ENCODE assay signal across 14 mouse cellular contexts in genomic region chr15:87199641-87200040, GRCm38 (mm10).
DNase-seq lines count a peak whose midpoint lies in the region; ATAC-seq lines count a peak whose summit lies in the region.
"Had no signal": no experiment of that assay in that cellular context is flagged by ENCODE, and none has a peak within 500 bp of the region (broad histone marks: within the 10 kb centered on the region; RNA-seq: fewer than 3 reads in every experiment).

No protein-coding gene starts in this region.

- no peak for DNase-seq in cerebellum, postnatal 14 days
- DNase-seq in cerebellum, adult 9-11 months = peak; percentile 47
- DNase-seq in cerebellum, postnatal 4 days (ENCODE audit: low spot score in 2 of 2) = no peak
- DNase-seq in left cerebral cortex, postnatal 4 days = peak; percentile 17
- DNase-seq in left cerebral cortex, adult 9 months (ENCODE audit: low spot score in 2 of 2) = no peak
- DNase-seq in retina, postnatal 1 day = peak; percentile 53
- DNase-seq: adrenal gland, adult 8-10 months; adrenal gland, postnatal 36 days; B cell, adult 2 months; gastrocnemius, postnatal 36 days; heart, adult 18-20 months had no signal

- intact Hi-C loops in left cerebral cortex, postnatal 4 days (cut with DNase I) = no loop called here

- 0 out of 2 replicates have a peak, but pooled peaks have one; percentile 0 for ATAC-seq in cerebellum, adult (ENCODE audit: insufficient number of reproducible peaks, low FRiP score, low TSS enrichment)
- ATAC-seq: CD4-positive, CD25-positive, alpha-beta regulatory T cell, adult 4 months; intestine, embryonic 16.5 days had no signal

Comparison
In these comparisons a context has a peak if more than half of its experiments do, and no peak if none do; other contexts are left out.
1. DNase-seq: peak in cerebellum, adult 9-11 months (single experiment), left cerebral cortex, postnatal 4 days (single experiment) and retina, postnatal 1 day (single experiment); none in cerebellum, postnatal 14 days (0 of 2), cerebellum, postnatal 4 days (0 of 2) and left cerebral cortex, adult 9 months (0 of 2).